Mouse (Mus musculus): ENCODE data around the gene Cbx2. TPM values are rescaled to one million over a fixed set of nuclear protein-coding genes. Genes with fewer than 3 reads are reported as not detected.
A peak's percentile ranks its signal among the peaks of the same experiment; 100 is the strongest.

The Cbx2 gene
- 1 to 10 TPM in 1 of 2 experiments, under 1 TPM in 1; 0.79 to 1.1 TPM for total RNA-seq (2021)
- long read RNA-seq, experiment 1, partial matches to known transcripts, result 0 of 1 reads
- long read RNA-seq, experiment 1, other reads (novel, unspliced or antisense), result 0 of 1 reads
- long read RNA-seq, experiment 2, partial matches to known transcripts, result 0 of 1 reads
- long read RNA-seq, experiment 2, other reads (novel, unspliced or antisense), result 0 of 1 reads

GRCm38 (mm10) chr11:119022895-119023615, at the start of gene Cbx2:
Gene Cbx2 (plus strand): TSS chr11:119022962.
- peak; percentile 66 to 78 for DNase-seq
- intact Hi-C loops (cut with DNase I), result no loop called here

- intact Hi-C loops (cut with DNase I), result loop anchor here (10.0 kb wide), 1 partner anchor 200 kb away; no protein-coding TSS in a partner anchor
These were observed 48.4 kb upstream of the Cbx2 start for GRCm38 (mm10) chr11:118974340-118974739.

GRCm38 (mm10) chr11:118975427-118975826, 47.3 kb upstream of the Cbx2 start:
- peak; percentile 45 to 50 for DNase-seq
- intact Hi-C loops (cut with DNase I), result loop anchor here (10.0 kb wide), 1 partner anchor 201 kb away; no protein-coding TSS in a partner anchor

More at GRCm38 (mm10) chr11:118974340-118974739, 48.4 kb upstream of the Cbx2 start:
- DNase-seq, result no peak

GRCm38 (mm10) chr11:118975917-118976316, 46.8 kb upstream of the Cbx2 start:
- intact Hi-C loops (cut with DNase I), result loop anchor here (10.0 kb wide), 1 partner anchor 201 kb away; no protein-coding TSS in a partner anchor
- no peak for DNase-seq

- no peak for DNase-seq
- intact Hi-C loops (cut with DNase I), result no loop called here
These were observed 42.4 kb upstream of the Cbx2 start for GRCm38 (mm10) chr11:118980388-118980787.

- intact Hi-C loops (cut with DNase I), result no loop called here
- DNase-seq, result no peak
These were observed 41.6 kb upstream of the Cbx2 start for GRCm38 (mm10) chr11:118981012-118981776.

- intact Hi-C loops (cut with DNase I), result loop anchor here (2.0 kb wide), 1 partner anchor 72 kb away; the partner anchor contains the start of gene Rbfox3
- no peak for DNase-seq
These were observed 40.1 kb upstream of the Cbx2 start for GRCm38 (mm10) chr11:118982593-118983113.

GRCm38 (mm10) chr11:118985571-118985970, 37.2 kb upstream of the Cbx2 start:
- intact Hi-C loops (cut with DNase I), result no loop called here
- no peak for DNase-seq

GRCm38 (mm10) chr11:118987999-118988398, 34.8 kb upstream of the Cbx2 start, which contains the start of gene Enpp7:
Gene Enpp7 (plus strand): TSS chr11:118988188.
- DNase-seq, result no peak
- intact Hi-C loops (cut with DNase I), result no loop called here

- no peak for DNase-seq
These were observed 30.0 kb upstream of the Cbx2 start for GRCm38 (mm10) chr11:118992781-118993180.

GRCm38 (mm10) chr11:118995448-118995847, 27.3 kb upstream of the Cbx2 start:
- intact Hi-C loops (cut with DNase I), result no loop called here
- no peak for DNase-seq

More at GRCm38 (mm10) chr11:118992781-118993180, 30.0 kb upstream of the Cbx2 start:
- intact Hi-C loops (cut with DNase I), result no loop called here

- DNase-seq, result no peak
- intact Hi-C loops (cut with DNase I), result no loop called here
These were observed 25.6 kb upstream of the Cbx2 start for GRCm38 (mm10) chr11:118997182-118997581.

GRCm38 (mm10) chr11:118998540-118999265, 24.1 kb upstream of the Cbx2 start:
- DNase-seq, result peak; percentile 57 to 71
- intact Hi-C loops (cut with DNase I), result no loop called here

- no peak for DNase-seq
- intact Hi-C loops (cut with DNase I), result no loop called here
These were observed 23.4 kb upstream of the Cbx2 start for GRCm38 (mm10) chr11:118999361-118999804.

GRCm38 (mm10) chr11:119000877-119001276, 21.9 kb upstream of the Cbx2 start:
- no peak for DNase-seq
- intact Hi-C loops (cut with DNase I), result loop anchor here (2.0 kb wide), 1 partner anchor 20 kb away; no protein-coding TSS in a partner anchor

GRCm38 (mm10) chr11:119001493-119002128, 21.2 kb upstream of the Cbx2 start:
- intact Hi-C loops (cut with DNase I), result loop anchor here (2.0 kb wide), 1 partner anchor 19 kb away; no protein-coding TSS in a partner anchor

GRCm38 (mm10) chr11:119005547-119006275, 17.1 kb upstream of the Cbx2 start:
- no peak for DNase-seq
- intact Hi-C loops (cut with DNase I), result no loop called here

More at GRCm38 (mm10) chr11:119001493-119002128, 21.2 kb upstream of the Cbx2 start:
- DNase-seq, result no peak

- intact Hi-C loops (cut with DNase I), result no loop called here
- no peak for DNase-seq
These were observed 16.3 kb upstream of the Cbx2 start for GRCm38 (mm10) chr11:119006462-119006861.

All from gastrocnemius, postnatal 36 days (tissue).